Mouse (Mus musculus) stomach, embryonic 14.5 days (tissue): Measurements from ENCODE around the gene Slc35e4. TPM values are rescaled to one million over a fixed set of nuclear protein-coding genes. Genes with fewer than 3 reads are reported as not detected.
A peak's percentile ranks its signal among the peaks of the same experiment; 100 is the strongest.
"Not testable (repeated sequence)": the region's sequence is repeated elsewhere in the genome, so short reads cannot be mapped to it uniquely, and the experiment has no call there.

Source experiments
- ATAC-seq: fragments of 200-750 bp; cut with Nextera tagmentation; 2 replicates; pipeline ENCODE4 v1.8.0; 2017; ENCODE audit warnings: low read depth, moderate TSS enrichment; ENCODE audit not compliant: insufficient number of reproducible peaks, insufficient read depth, low FRiP score
- H3K27ac ChIP-seq: fragments of 300-500 bp; sonication (generic); 2 replicates; pipeline ENCODE4 v1.5.1; 2014; ENCODE audit warnings: mild to moderate bottlenecking, low read length, moderate library complexity, mixed read lengths
- H3K27me3 ChIP-seq: fragments of 300-500 bp; sonication (generic); 2 replicates; pipeline ENCODE4 v1.6.1; 2014; ENCODE audit warnings: low read length, control low read depth, mixed read lengths; ENCODE audit not compliant: control insufficient read depth, insufficient read depth
- H3K36me3 ChIP-seq: fragments of 300-500 bp; sonication (generic); 2 replicates; pipeline ENCODE4 v1.6.1; 2014; ENCODE audit warnings: mild to moderate bottlenecking, control low read depth, low read length, moderate library complexity, mixed read lengths; ENCODE audit not compliant: control insufficient read depth, insufficient read depth
- H3K4me1 ChIP-seq: fragments of 300-500 bp; sonication (generic); 2 replicates; pipeline ENCODE4 v1.6.1; 2014; ENCODE audit warnings: low read length, control low read depth, mixed read lengths; ENCODE audit not compliant: control insufficient read depth, insufficient read depth
- H3K4me2 ChIP-seq: fragments of 300-500 bp; sonication (generic); replicated peaks from 2 replicates; pipeline ENCODE4 v1.6.1; 2014; ENCODE audit warnings: low read depth, low read length, control low read depth
- H3K4me3 ChIP-seq: fragments of 300-500 bp; sonication (generic); 2 replicates; pipeline ENCODE4 v1.5.1; 2014; ENCODE audit warnings: low read depth, low read length, control low read depth
- H3K9ac ChIP-seq: fragments of 300-500 bp; sonication (generic); replicated peaks from 2 replicates; pipeline ENCODE4 v1.6.1; 2014; ENCODE audit warnings: low read depth, mild to moderate bottlenecking, control low read depth, low read length, moderate library complexity, mixed read lengths
- H3K9me3 ChIP-seq: fragments of 300-500 bp; sonication (generic); 2 replicates; pipeline ENCODE4 v1.6.1; 2016; ENCODE audit warnings: low read depth, low read length, control low read depth; ENCODE audit not compliant: control insufficient read depth
- WGBS: fragments of 180-500 bp; shearing (Covaris S2); extraction: QIAGEN DNeasy Blood & Tissue Kit; methylation state at CpG from one replicate; pipeline ENCODE4 v1.1.7; 2014; 5-methylcytosine and 5-hydroxymethylcytosine counted together
- polyA plus RNA-seq: library from polyadenylated mRNA; unstranded; fragments of >200 nt; fragmentation: Nextera tagmentation; extraction: Ambion mirVana; gene quantifications from 2 replicates; pipeline ENCODE4 v1.2.1, GENCODE M21; 2014

Gene Slc35e4
- polyA plus RNA-seq = 3.7 and 4.1 TPM in 2 replicates

DNA sequence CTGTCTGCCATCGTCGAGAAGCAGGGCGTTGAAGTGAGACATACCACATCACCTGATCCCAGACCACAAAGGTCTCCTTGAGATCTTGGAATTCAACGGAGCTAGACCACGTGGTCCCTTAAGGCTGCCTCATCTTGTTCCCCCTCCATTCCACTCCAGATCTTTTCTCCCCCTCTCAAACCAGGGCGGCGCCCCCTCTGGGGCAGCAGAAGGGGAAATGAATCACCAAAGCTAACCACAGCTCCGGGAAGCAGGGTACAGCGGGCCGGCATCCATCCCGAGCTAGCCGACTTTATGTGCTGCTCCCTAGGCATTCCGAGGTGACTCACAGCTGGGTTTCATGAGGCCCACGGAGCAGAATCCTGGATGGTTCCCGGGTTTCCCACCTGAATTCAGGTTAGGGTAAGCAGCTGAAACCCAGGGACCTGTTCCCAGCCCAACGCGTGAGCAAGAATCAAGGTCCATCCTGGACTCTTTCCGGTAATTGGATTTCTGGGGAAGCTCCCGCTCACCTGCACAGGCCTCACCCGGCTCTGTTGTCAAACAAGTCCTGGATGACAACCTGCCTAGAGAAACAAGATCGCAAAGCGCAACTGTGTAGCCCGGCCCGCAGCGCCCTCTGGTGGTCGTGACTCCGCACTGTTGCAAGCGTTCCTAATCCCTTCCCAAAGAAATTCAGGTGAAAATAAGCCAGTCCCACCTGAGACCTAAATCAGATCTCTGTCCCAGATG is at the start of gene Slc35e4:
Gene Slc35e4, minus strand, starts transcription at position 556 of the 732 bp plus-strand sequence.
- Histone ChIP-seq H3K36me3 (no peaks in the 10 kb centered on the region), H3K4me1 (peaks cover 12% of the 10 kb centered on the region; the same call in 1 of the 2 replicates)
- WGBS = under 1% methylated on average over 28 of the region's 28 CpGs

DNA sequence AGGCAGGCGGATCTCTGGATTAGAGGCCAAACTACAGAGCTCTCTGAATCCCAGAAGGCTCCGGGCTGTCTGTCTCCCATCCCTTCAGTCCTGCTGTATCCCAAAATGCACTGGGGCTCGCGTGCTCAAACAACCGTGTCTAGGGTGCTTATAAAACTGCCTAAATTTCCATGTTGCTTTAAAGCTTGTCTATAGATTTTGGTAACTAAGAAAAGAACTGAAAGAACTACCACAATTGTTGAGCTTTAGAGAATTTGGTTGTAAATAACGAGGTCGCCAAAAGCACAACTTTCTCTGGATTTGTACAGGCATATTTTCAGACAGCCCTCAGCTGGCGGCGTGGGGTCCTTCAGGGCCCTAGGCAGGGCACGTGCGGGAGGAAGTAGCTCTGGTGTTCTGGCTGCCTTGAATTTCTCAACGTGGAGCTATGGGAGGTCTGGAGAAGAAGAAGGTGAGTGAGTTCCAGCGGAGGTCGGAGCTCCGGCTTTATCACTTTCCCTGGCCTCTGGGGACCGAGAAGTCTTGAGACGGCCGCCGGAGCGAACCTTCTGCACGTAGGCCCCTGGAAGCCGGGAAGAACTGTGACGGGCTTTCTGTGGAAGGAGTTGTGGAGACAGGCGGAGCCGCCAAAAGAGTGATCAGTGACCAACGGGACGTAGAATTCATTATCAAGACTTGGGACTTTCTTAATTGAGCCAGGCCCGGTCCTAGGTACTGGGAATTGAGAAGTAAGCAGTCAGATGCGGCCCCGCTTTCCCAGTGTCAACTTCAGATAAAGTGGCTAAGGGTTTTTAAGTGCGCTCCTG is 49.3 kb upstream of the Slc35e4 start, which contains the start of gene Pes1:
Gene Pes1, plus strand, starts transcription at position 366 of the 806 bp plus-strand sequence.
- ATAC-seq = peak; percentile 91

More for the DNA sequence above, at the start of gene Slc35e4:
- Histone ChIP-seq H3K4me2 (peak within 1 kb of the TSS; percentile 71), H3K9ac (peak within 1 kb of the TSS; percentile 36; the same call in 1 of the 2 replicates), H3K4me3 (peak within 1 kb of the TSS; percentile 54), H3K27me3 (0 out of 2 replicates have a peak, but pooled peaks cover 4% of the 10 kb centered on the region), H3K9me3 (no peaks in the 10 kb centered on the region), H3K27ac (peak within 1 kb of the TSS; percentile 0; the same call in 1 of the 2 replicates)
- peak; percentile 50 for ATAC-seq

GRCm38 (mm10) chr11:3963155-3963554 is 48.7 kb upstream of the Slc35e4 start:
- no peak for ATAC-seq
- Histone ChIP-seq H3K27me3 (no peaks in the 10 kb centered on the region), H3K4me2 (peak overlapping the region; percentile 81), H3K9ac (peak overlapping the region; percentile 57; the same call in 1 of the 2 replicates), H3K4me3 (peak overlapping the region; percentile 58), H3K9me3 (no peaks in the 10 kb centered on the region), H3K36me3 (peaks cover 2% of the 10 kb centered on the region), H3K27ac (no peak overlapping the region), H3K4me1 (0 out of 2 replicates have a peak, but pooled peaks cover 4% of the 10 kb centered on the region)
- 79% methylated on average over 10 of the region's 10 CpGs for WGBS

More for the DNA sequence above, 49.3 kb upstream of the Slc35e4 start, which contains the start of gene Pes1:
- under 1% methylated on average over 31 of the region's 31 CpGs for WGBS
- Histone ChIP-seq H3K4me1 (0 out of 2 replicates have a peak, but pooled peaks cover 4% of the 10 kb centered on the region), H3K27ac (peak within 1 kb of the TSS; percentile 24; the same call in 1 of the 2 replicates), H3K9me3 (no peaks in the 10 kb centered on the region), H3K27me3 (no peaks in the 10 kb centered on the region), H3K36me3 (peaks cover 3% of the 10 kb centered on the region), H3K9ac (peak within 1 kb of the TSS; percentile 57), H3K4me2 (peak within 1 kb of the TSS; percentile 81), H3K4me3 (peak within 1 kb of the TSS; percentile 58)

DNA sequence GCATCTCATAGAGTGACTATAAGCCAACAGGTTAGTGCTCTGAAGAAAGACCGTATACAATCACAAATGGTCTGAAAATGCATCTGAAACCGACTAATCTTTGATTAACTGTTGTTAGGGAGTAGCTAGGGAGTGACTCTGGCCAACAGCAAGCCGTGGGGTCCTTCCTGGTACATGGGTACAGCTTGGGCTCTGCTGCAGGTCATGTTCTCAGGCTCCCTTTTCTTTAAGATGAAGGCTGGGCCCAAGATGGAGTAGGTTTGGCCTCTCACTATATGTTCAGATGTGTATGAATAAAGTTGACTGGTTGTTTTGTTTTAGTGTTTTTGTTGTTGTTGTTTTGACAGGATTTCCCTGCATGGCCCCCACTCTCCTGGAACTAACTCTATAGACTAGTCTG is 47.3 kb upstream of the Slc35e4 start:
- 66% methylated on average over 3 of the region's 3 CpGs for WGBS
- no peak overlapping the region for H3K4me3 ChIP-seq
- no peak overlapping the region for H3K4me2 ChIP-seq
- H3K4me1 ChIP-seq = 0 out of 2 replicates have a peak, but pooled peaks cover 4% of the 10 kb centered on the region
- H3K9me3 ChIP-seq = no peaks in the 10 kb centered on the region
- H3K27me3 ChIP-seq = no peaks in the 10 kb centered on the region
- H3K9ac ChIP-seq = no peak overlapping the region
- H3K27ac ChIP-seq = no peak overlapping the region
- ATAC-seq = no peak
- H3K36me3 ChIP-seq = no peaks in the 10 kb centered on the region; the same call in 1 of the 2 replicates

DNA sequence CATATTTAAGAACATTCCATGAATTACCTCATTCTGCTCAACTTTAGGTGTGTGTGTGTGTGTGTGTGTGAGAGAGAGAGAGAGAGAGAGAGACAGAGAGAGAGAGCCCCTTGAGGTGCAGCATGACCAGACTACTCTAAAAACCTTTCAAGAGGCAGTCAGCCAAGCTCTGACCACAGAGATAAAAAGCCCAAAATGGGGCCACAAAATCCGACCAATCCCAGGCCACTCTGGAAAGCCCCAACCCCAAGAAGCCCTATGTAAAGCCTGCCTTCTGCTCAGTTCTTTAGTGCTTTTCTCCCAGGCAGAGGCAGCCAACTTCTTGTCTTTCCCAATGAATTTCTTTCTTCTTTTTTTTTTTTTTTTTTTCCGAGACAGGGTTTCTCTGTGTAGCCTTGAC is 46.4 kb upstream of the Slc35e4 start:
- Histone ChIP-seq H3K27me3 (no peaks in the 10 kb centered on the region), H3K4me1 (0 out of 2 replicates have a peak, but pooled peaks cover 4% of the 10 kb centered on the region), H3K27ac (no peak overlapping the region), H3K4me3 (no peak overlapping the region), H3K9ac (no peak overlapping the region), H3K36me3 (no peaks in the 10 kb centered on the region), H3K4me2 (no peak overlapping the region), H3K9me3 (no peaks in the 10 kb centered on the region)
- no peak for ATAC-seq
- 44% methylated on average over 2 of the region's 2 CpGs for WGBS

- not testable (repeated sequence) for H3K36me3 ChIP-seq, H3K9ac ChIP-seq, H3K4me1 ChIP-seq, H3K4me3 ChIP-seq, H3K27ac ChIP-seq, ATAC-seq, H3K27me3 ChIP-seq, H3K9me3 ChIP-seq, H3K4me2 ChIP-seq
- WGBS = 74% methylated on average over 4 of the region's 4 CpGs
Measured at GRCm38 (mm10) chr11:3955371-3955770, 40.9 kb upstream of the Slc35e4 start.

GRCm38 (mm10) chr11:3954876-3955275 is 40.4 kb upstream of the Slc35e4 start:
- H3K4me1 ChIP-seq, H3K27ac ChIP-seq, ATAC-seq, H3K27me3 ChIP-seq, H3K4me3 ChIP-seq, H3K9ac ChIP-seq, H3K9me3 ChIP-seq, H3K36me3 ChIP-seq, H3K4me2 ChIP-seq: not testable (repeated sequence)
- WGBS = 87% methylated on average over 5 of the region's 5 CpGs

DNA sequence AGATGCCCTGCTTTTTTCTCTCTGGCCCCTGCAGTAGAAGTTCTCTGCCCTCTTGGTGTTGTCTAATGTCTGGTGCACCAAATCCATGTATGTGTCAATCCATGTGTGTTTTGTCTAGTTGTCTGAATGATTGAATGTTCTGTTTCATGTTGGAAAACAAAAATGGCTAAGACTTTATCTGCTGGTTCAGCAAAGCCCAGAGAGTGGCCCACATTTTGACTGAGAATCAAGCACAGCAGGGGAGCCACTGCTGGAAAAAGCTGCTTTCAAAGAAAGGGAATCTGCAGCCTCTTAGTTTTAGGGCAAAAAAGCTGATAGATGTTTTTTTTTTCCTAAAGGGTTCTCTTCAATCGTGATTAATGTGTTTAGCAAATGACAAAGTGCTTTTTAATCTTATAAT is 31.9 kb upstream of the Slc35e4 start:
- no peak for ATAC-seq
- Histone ChIP-seq H3K36me3 (no peaks in the 10 kb centered on the region), H3K4me2 (no peak overlapping the region), H3K4me1 (no peaks in the 10 kb centered on the region), H3K27ac (no peak overlapping the region), H3K27me3 (no peaks in the 10 kb centered on the region), H3K4me3 (no peak overlapping the region), H3K9me3 (no peaks in the 10 kb centered on the region), H3K9ac (no peak overlapping the region)
- WGBS = 13% methylated on average over 1 of the region's 1 CpGs
